Mouse (Mus musculus) hindbrain, embryonic 15.5 days (tissue): Measurements from ENCODE around the gene Alkal2. TPM values are rescaled to one million over a fixed set of nuclear protein-coding genes. Genes with fewer than 3 reads are reported as not detected.

Source experiments
- ATAC-seq: fragments of 200-750 bp; cut with Nextera tagmentation; 2 replicates; pipeline ENCODE4 v1.8.0; 2017; ENCODE audit warnings: low read depth, moderate number of reproducible peaks, moderate TSS enrichment; ENCODE audit not compliant: low FRiP score
- H3K27ac ChIP-seq: fragments of 300-500 bp; sonication (generic); replicated peaks from 2 replicates; pipeline ENCODE4 v1.5.1; 2015; ENCODE audit warnings: mild to moderate bottlenecking, inconsistent platforms
- H3K27me3 ChIP-seq: fragments of 300-500 bp; sonication (generic); 2 replicates; pipeline ENCODE4 v1.6.1; 2015; ENCODE audit warnings: control low read depth, inconsistent platforms
- H3K36me3 ChIP-seq: fragments of 300-500 bp; sonication (generic); 2 replicates; pipeline ENCODE4 v1.6.1; 2015; ENCODE audit warnings: control low read depth, inconsistent platforms
- H3K4me1 ChIP-seq: fragments of 300-500 bp; sonication (generic); replicated peaks from 2 replicates; pipeline ENCODE4 v1.6.1; 2015; ENCODE audit warnings: control low read depth, inconsistent platforms
- H3K4me2 ChIP-seq: fragments of 300-500 bp; sonication (generic); 2 replicates; pipeline ENCODE4 v1.6.1; 2015; ENCODE audit warnings: moderate library complexity, mild to moderate bottlenecking, inconsistent platforms
- H3K4me3 ChIP-seq: fragments of 300-500 bp; sonication (generic); 2 replicates; pipeline ENCODE4 v1.5.1; 2015; ENCODE audit warnings: mild to moderate bottlenecking, inconsistent platforms
- H3K9ac ChIP-seq: fragments of 300-500 bp; sonication (generic); 2 replicates; pipeline ENCODE4 v1.6.1; 2015; ENCODE audit warnings: inconsistent platforms
- H3K9me3 ChIP-seq: fragments of 300-500 bp; sonication (generic); 2 replicates; pipeline ENCODE4 v1.6.1; 2016; ENCODE audit warnings: control low read depth, inconsistent platforms
- WGBS: fragments of 180-500 bp; shearing (Covaris S2); methylation state at CpG from one replicate; pipeline ENCODE4 v1.1.7; 2015; 5-methylcytosine and 5-hydroxymethylcytosine counted together
- polyA plus RNA-seq: library from polyadenylated mRNA; unstranded; fragments of >200 nt; fragmentation: Nextera tagmentation; extraction: Ambion mirVana; gene quantifications from 2 replicates; pipeline ENCODE4 v1.2.1, GENCODE M21; 2015

Alkal2 gene
- polyA plus RNA-seq, 1 experiment from 2014 or later = 0.83 TPM

DNA sequence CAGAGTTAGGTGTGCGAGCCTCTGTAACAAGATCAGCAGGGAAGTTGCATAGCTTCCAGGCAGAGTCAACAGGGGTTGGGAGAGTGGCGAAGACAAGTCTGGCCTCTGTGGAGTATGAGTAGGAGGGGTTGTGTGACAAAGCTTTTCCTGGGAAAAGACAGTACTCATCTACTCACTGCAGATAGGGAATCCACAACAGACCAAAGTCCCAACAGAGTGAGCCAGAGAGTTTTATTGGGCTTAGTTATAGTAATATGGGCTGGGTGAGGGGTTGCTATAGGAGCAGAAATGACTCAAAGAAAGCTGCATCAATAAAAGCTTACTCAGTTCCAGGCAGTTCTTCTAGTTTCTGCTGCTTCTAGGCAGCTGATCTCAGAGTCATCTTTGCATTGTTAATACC lies 49.2 kb downstream of the Alkal2 start:
- H3K27ac ChIP-seq = no peak overlapping the region
- H3K4me1 ChIP-seq = no peaks in the 10 kb centered on the region
- no peak overlapping the region for H3K4me3 ChIP-seq
- 82% methylated on average over 2 of the region's 2 CpGs for WGBS
- H3K9me3 ChIP-seq = no peaks in the 10 kb centered on the region
- no peak overlapping the region for H3K9ac ChIP-seq
- no peak overlapping the region for H3K4me2 ChIP-seq
- H3K36me3 ChIP-seq = peaks cover 5% of the 10 kb centered on the region; the same call in 1 of the 2 replicates
- ATAC-seq = no peak
- H3K27me3 ChIP-seq = no peaks in the 10 kb centered on the region

DNA sequence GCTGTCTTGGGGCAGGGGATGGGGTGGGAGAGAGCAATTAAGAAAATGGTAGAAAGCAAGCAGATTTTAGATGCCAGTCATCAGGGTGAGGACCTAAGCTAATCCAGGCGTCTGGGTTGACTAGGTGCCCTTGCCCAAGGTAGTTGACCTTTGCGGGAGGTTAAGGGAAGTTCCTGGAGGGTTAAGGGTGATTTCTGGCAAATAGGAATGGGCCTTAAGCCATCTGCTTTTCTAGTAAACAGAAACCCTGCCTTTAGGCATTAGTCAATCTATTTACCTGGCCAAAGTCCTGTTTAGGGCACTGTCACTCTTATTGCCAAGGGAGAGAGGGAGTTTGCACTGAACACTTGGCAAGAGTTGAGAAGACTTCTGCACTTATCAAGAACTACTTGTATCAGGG lies 52.8 kb downstream of the Alkal2 start:
- ATAC-seq = no peak
- Histone ChIP-seq H3K4me3 (no peak overlapping the region), H3K4me1 (no peaks in the 10 kb centered on the region), H3K9ac (no peak overlapping the region), H3K27me3 (no peaks in the 10 kb centered on the region), H3K4me2 (no peak overlapping the region), H3K27ac (no peak overlapping the region), H3K9me3 (no peaks in the 10 kb centered on the region), H3K36me3 (peaks cover 21% of the 10 kb centered on the region)
- WGBS = 82% methylated on average over 2 of the region's 2 CpGs

Other genes starting within 250 kb of the Alkal2 start
- gene Acp1, start 27.3 kb downstream of the Alkal2 start, polyA plus RNA-seq = 98.6 and 111 TPM in 2 replicates
- gene Sh3yl1, start 27.3 kb downstream of the Alkal2 start, polyA plus RNA-seq = 48.7 and 50.2 TPM in 2 replicates
- 0.05 TPM in 1 of 2 replicates, not detected in the other for gene Fam110c, start 189.5 kb downstream of the Alkal2 start, polyA plus RNA-seq